Mouse (Mus musculus) heart, postnatal 0 days (tissue): ENCODE measurements around the gene Cltrn. TPM values are rescaled to one million over a fixed set of nuclear protein-coding genes. Genes with fewer than 3 reads are reported as not detected.

Source experiments
- ATAC-seq: fragments of 200-750 bp; cut with Nextera tagmentation; 2 replicates; pipeline ENCODE4 v1.8.0; 2017; ENCODE audit warnings: low read depth, moderate number of reproducible peaks, moderate library complexity; ENCODE audit not compliant: insufficient read depth
- DNase-seq: peaks from one replicate; pipeline ENCODE4 v3.0.0-alpha.2; 2016; ENCODE audit warnings: low spot score
- H3K27ac ChIP-seq: fragments of 300-500 bp; sonication (generic); 2 replicates; pipeline ENCODE4 v1.5.1; 2014; ENCODE audit warnings: low read depth, mild to moderate bottlenecking
- H3K27me3 ChIP-seq: fragments of 300-500 bp; sonication (generic); 2 replicates; pipeline ENCODE4 v1.6.1; 2014; ENCODE audit warnings: low read length, mixed read lengths; ENCODE audit not compliant: control insufficient read depth, insufficient read depth
- H3K36me3 ChIP-seq: fragments of 300-500 bp; sonication (generic); replicated peaks from 2 replicates; pipeline ENCODE4 v1.6.1; 2014; ENCODE audit warnings: low read length, mixed read lengths; ENCODE audit not compliant: control insufficient read depth, insufficient read depth
- H3K4me1 ChIP-seq: fragments of 300-500 bp; sonication (generic); 2 replicates; pipeline ENCODE4 v1.6.1; 2014; ENCODE audit warnings: antibody characterized with exemption; ENCODE audit not compliant: control insufficient read depth, insufficient read depth
- H3K4me2 ChIP-seq: fragments of 300-500 bp; sonication (generic); 2 replicates; pipeline ENCODE4 v1.6.1; 2014; ENCODE audit warnings: low read depth, mild to moderate bottlenecking, low read length, moderate library complexity
- H3K4me3 ChIP-seq: fragments of 300-500 bp; sonication (generic); 2 replicates; pipeline ENCODE4 v1.5.1; 2014; ENCODE audit warnings: low read depth, low read length
- H3K9ac ChIP-seq: fragments of 300-500 bp; sonication (generic); replicated peaks from 2 replicates; pipeline ENCODE4 v1.6.1; 2014; ENCODE audit warnings: low read depth, low read length, mixed read lengths
- H3K9me3 ChIP-seq: fragments of 300-500 bp; sonication (generic); replicated peaks from 2 replicates; pipeline ENCODE4 v1.6.1; 2016; ENCODE audit warnings: low read length; ENCODE audit not compliant: control insufficient read depth
- CTCF ChIP-seq: IDR thresholded peaks from 2 replicates; pipeline ENCODE4 v1.5.1; 2016; ENCODE audit warnings: antibody characterized with exemption, control low read depth, low read depth
- EP300 ChIP-seq: IDR thresholded peaks from 2 replicates; pipeline ENCODE4 v1.6.1; 2016; ENCODE audit warnings: antibody characterized with exemption, low read depth
- WGBS: fragments of 180-500 bp; shearing (Covaris S2); extraction: QIAGEN DNeasy Blood & Tissue Kit; methylation state at CpG from one replicate; pipeline ENCODE4 v1.1.7; 2014; 5-methylcytosine and 5-hydroxymethylcytosine counted together
- polyA plus RNA-seq: library from polyadenylated mRNA; unstranded; fragments of >200 nt; fragmentation: Nextera tagmentation; extraction: Ambion mirVana; gene quantifications from 2 replicates; pipeline ENCODE4 v1.2.1, GENCODE M21; 2015
- total RNA-seq: library from RNA; depleted of rRNA; stranded (reverse); fragments of >200 nt; gene quantifications from 2 replicates; pipeline ENCODE4 v1.2.3, GENCODE M21; 2014; ENCODE audit warnings: low replicate concordance

Gene Cltrn
- total and polyA plus RNA-seq, 2 experiments from 2014 or later: not detected

DNA sequence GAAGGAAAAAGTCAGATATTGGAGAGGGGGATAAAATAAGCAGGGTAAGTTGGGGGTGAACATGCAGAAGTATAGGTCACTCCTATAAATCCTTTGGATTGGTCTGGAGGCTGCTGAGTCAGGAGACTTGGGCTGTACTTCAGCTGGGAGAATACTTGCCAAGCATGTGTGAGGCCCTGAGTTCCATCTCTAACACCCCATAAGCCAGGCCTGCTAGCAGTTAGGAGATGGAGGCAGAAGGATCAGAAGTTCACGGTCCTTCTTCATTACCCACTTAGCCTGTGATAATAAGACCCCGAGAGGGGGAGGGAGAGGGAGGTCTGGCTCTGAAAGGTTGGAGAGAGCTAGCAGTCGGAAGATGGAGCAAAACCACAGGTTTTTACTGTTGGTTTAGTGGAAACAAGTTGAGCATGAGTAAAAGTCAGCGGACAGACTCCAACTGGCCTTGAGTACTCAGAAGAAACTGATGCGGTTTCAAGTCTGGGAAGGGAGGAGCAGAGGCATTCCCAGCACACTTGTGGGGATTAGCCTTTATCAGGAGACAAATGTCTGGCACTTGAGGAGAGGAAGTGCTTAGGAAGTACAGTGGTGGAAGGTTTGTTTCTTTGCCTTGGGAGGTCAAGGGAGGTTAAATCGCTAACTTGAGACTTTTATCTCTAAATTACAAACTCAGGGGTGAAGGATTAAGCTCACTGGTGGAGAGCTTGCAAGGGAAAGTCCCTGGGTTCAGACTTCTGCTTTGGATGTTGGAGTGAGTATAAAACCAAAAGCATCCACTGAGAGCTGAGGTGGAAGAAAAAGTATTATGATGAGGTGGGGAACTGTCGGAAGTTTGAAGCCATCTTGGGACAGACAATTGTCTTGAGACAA is 3.9 kb downstream of the Cltrn start:
- Histone ChIP-seq H3K27me3 (no peaks in the 10 kb centered on the region), H3K9ac (no peak overlapping the region), H3K4me2 (no peak overlapping the region), H3K4me1 (no peaks in the 10 kb centered on the region), H3K36me3 (no peaks in the 10 kb centered on the region), H3K4me3 (no peak overlapping the region), H3K9me3 (no peaks in the 10 kb centered on the region), H3K27ac (no peak overlapping the region)
- no peak for TF ChIP-seq EP300
- no peak for TF ChIP-seq CTCF
- no peak for ATAC-seq
- 22% methylated on average over 7 of the region's 7 CpGs for WGBS
- DNase-seq: no peak

- no peak overlapping the region for H3K4me3 ChIP-seq
- H3K27me3 ChIP-seq: no peaks in the 10 kb centered on the region
- H3K4me2 ChIP-seq: no peak overlapping the region
- no peak for DNase-seq
- TF ChIP-seq CTCF (no peak), EP300 (no peak)
- no peak overlapping the region for H3K27ac ChIP-seq
- WGBS: 74% methylated on average over 5 of the region's 5 CpGs
- ATAC-seq: no peak
- no peak overlapping the region for H3K9ac ChIP-seq
- H3K4me1 ChIP-seq: no peaks in the 10 kb centered on the region
- H3K36me3 ChIP-seq: no peaks in the 10 kb centered on the region
- no peaks in the 10 kb centered on the region for H3K9me3 ChIP-seq
These were observed 4.8 kb downstream of the Cltrn start for GRCm38 (mm10) chrX:164093435-164093834.

GRCm38 (mm10) chrX:164095838-164096237 is 7.2 kb downstream of the Cltrn start:
- no peak overlapping the region for H3K27ac ChIP-seq
- H3K4me1 ChIP-seq: no peaks in the 10 kb centered on the region
- no peaks in the 10 kb centered on the region for H3K27me3 ChIP-seq
- no peak overlapping the region for H3K4me2 ChIP-seq
- TF ChIP-seq EP300: no peak
- TF ChIP-seq CTCF: no peak
- 63% methylated on average over 2 of the region's 2 CpGs for WGBS
- H3K4me3 ChIP-seq: no peak overlapping the region
- no peaks in the 10 kb centered on the region for H3K9me3 ChIP-seq
- ATAC-seq (no peak), DNase-seq (no peak)
- H3K36me3 ChIP-seq: no peaks in the 10 kb centered on the region
- no peak overlapping the region for H3K9ac ChIP-seq

- no peaks in the 10 kb centered on the region for H3K36me3 ChIP-seq
- H3K9ac ChIP-seq: no peak overlapping the region
- H3K27me3 ChIP-seq: no peaks in the 10 kb centered on the region
- DNase-seq (no peak), ATAC-seq (no peak)
- H3K4me2 ChIP-seq: no peak overlapping the region
- no peak overlapping the region for H3K27ac ChIP-seq
- TF ChIP-seq CTCF: no peak
- no peak for TF ChIP-seq EP300
- H3K4me3 ChIP-seq: no peak overlapping the region
- no peaks in the 10 kb centered on the region for H3K4me1 ChIP-seq
- no peaks in the 10 kb centered on the region for H3K9me3 ChIP-seq
These were observed 12.9 kb downstream of the Cltrn start for GRCm38 (mm10) chrX:164101483-164101882.

GRCm38 (mm10) chrX:164102198-164102597 is 13.6 kb downstream of the Cltrn start:
- DNase-seq: no peak
- Histone ChIP-seq H3K4me3 (no peak overlapping the region), H3K27ac (no peak overlapping the region), H3K4me2 (no peak overlapping the region), H3K36me3 (no peaks in the 10 kb centered on the region), H3K9ac (no peak overlapping the region), H3K4me1 (no peaks in the 10 kb centered on the region), H3K9me3 (no peaks in the 10 kb centered on the region), H3K27me3 (no peaks in the 10 kb centered on the region)
- 70% methylated on average over 7 of the region's 7 CpGs for WGBS
- TF ChIP-seq EP300: no peak
- TF ChIP-seq CTCF: no peak
- ATAC-seq: no peak

DNA sequence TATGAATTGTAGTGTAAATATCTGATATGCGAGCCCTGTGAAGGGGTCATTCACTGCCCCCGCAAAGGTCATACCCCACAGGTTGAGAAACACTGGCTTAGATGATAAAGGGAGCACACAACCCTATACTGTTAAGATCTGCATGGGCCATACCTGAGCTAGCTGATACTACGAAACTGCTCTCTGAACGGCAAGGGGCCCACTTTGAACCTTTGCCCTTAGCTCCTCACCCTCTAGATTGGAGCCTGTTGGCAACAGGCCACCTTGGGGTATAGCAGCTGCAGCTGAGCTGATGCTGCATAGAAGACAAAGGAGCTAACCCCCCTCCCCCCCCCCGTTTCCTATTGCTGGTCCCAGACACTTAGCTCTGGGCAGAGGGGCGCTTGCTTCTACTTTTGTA is 14.0 kb downstream of the Cltrn start:
- Histone ChIP-seq H3K9ac (no peak overlapping the region), H3K4me1 (no peaks in the 10 kb centered on the region), H3K36me3 (no peaks in the 10 kb centered on the region), H3K9me3 (no peaks in the 10 kb centered on the region), H3K4me2 (no peak overlapping the region), H3K27me3 (no peaks in the 10 kb centered on the region), H3K27ac (no peak overlapping the region), H3K4me3 (no peak overlapping the region)
- no peak for TF ChIP-seq CTCF
- TF ChIP-seq EP300: no peak
- ATAC-seq (no peak), DNase-seq (no peak)
- 53% methylated on average over 6 of the region's 6 CpGs for WGBS
